Comparison of ENCODE assay signal across 9 mouse cellular contexts in the genomic region with DNA sequence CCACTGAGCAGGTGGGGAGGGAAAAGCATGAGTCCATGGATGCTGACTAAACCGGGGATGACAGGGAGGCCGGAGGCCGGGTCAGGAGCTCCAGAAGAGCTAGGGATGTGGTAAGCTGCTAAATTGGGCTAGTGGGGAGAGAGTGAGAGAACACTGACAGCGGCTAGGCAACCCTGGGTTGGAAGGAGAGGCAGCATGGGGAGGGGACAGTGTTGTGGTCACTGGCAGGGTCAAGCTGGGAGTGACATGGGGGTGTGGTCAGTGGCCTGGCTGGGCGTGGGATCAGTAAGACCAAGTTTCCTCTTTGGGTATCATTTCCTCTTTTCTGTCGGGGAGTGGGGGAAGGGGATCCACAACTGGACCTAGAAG. TPM values are rescaled to one million over a fixed set of nuclear protein-coding genes. Genes with fewer than 3 reads are reported as not detected.
A peak's percentile ranks its signal among the peaks of the same experiment; 100 is the strongest.
DNase-seq lines count a peak whose midpoint lies in the region; ATAC-seq and TF ChIP-seq lines count a peak whose summit lies in the region.
"Had no signal": no experiment of that assay in that cellular context is flagged by ENCODE, and none has a peak within 500 bp of the region (broad histone marks: within the 10 kb centered on the region; RNA-seq: fewer than 3 reads in every experiment).

No protein-coding gene starts in this region.

- peaks cover 55% of the 10 kb centered on the region for H3K4me1 ChIP-seq in heart, postnatal 0 days (ENCODE audit: control insufficient read depth, insufficient read depth)
- H3K4me1 ChIP-seq in stomach, postnatal 0 days (replicated peaks; ENCODE audit: control insufficient read depth, insufficient read depth): peaks cover 21% of the 10 kb centered on the region

- peak; percentile 61 for DNase-seq in gastrocnemius, adult 18-20 months (ENCODE audit: low spot score)
- no peak for DNase-seq in gastrocnemius, postnatal 10 days
- peak; percentile 28 for DNase-seq in embryo, embryonic 11 days
- peak; percentile 65 for DNase-seq in heart, postnatal 0 days (ENCODE audit: low spot score)
- DNase-seq in kidney, postnatal 25 days: peak; percentile 63 to 84
- DNase-seq in stomach, postnatal 0 days (ENCODE audit: low spot score): no peak

- peak overlapping the region; percentile 81 for H3K4me2 ChIP-seq in heart, postnatal 0 days (ENCODE audit: low read depth, low read length)
- H3K4me2 ChIP-seq in stomach, postnatal 0 days (replicated peaks; ENCODE audit: low read depth): peak overlapping the region; percentile 60

- TF ChIP-seq EP300 in heart, postnatal 0 days (IDR thresholded peaks at IDR 0.05; ENCODE audit: low read depth): no peak
- TF ChIP-seq EP300 in stomach, postnatal 0 days (optimal IDR thresholded peaks at IDR 0.05): no peak

- H3K9me3 ChIP-seq in heart, postnatal 0 days (replicated peaks; ENCODE audit: control insufficient read depth, low read length): no peaks in the 10 kb centered on the region
- H3K9me3 ChIP-seq in stomach, postnatal 0 days (ENCODE audit: control insufficient read depth, low read length): no peaks in the 10 kb centered on the region

- H3K9ac ChIP-seq in heart, postnatal 0 days (replicated peaks; ENCODE audit: low read depth, low read length): peak overlapping the region; percentile 44
- peak overlapping the region; percentile 96 for H3K9ac ChIP-seq in stomach, postnatal 0 days (ENCODE audit: low read length)

- peak overlapping the region; percentile 99 for H3K27ac ChIP-seq in heart, postnatal 0 days (ENCODE audit: low read depth)
- H3K27ac ChIP-seq in stomach, postnatal 0 days (replicated peaks): peak overlapping the region; percentile 100

- H3K27me3 ChIP-seq in heart, postnatal 0 days (ENCODE audit: control insufficient read depth, insufficient read depth, low read length): no peaks in the 10 kb centered on the region
- no peaks in the 10 kb centered on the region for H3K27me3 ChIP-seq in stomach, postnatal 0 days (ENCODE audit: control insufficient read depth, insufficient read depth, low read length)

- no peak for ATAC-seq in heart, postnatal 0 days (ENCODE audit: insufficient read depth, low read depth)
- ATAC-seq in megakaryocyte, adult 5-6 weeks (ENCODE audit: poor library complexity, severe bottlenecking): peak; percentile 59
- ATAC-seq in stomach, postnatal 0 days (ENCODE audit: low FRiP score, low TSS enrichment): no peak
- no peak for ATAC-seq in erythroid progenitor cell, adult 5-6 weeks (replicated peaks; ENCODE audit: low FRiP score, poor library complexity, severe bottlenecking)

- WGBS in heart, postnatal 0 days: 3% methylated on average over 6 of the region's 6 CpGs
- 25% methylated on average over 6 of the region's 6 CpGs for WGBS in stomach, postnatal 0 days

- no peak for TF ChIP-seq CTCF in heart, postnatal 0 days (IDR thresholded peaks at IDR 0.05; ENCODE audit: low read depth)
- no peak for TF ChIP-seq CTCF in stomach, postnatal 0 days (IDR thresholded peaks at IDR 0.05; ENCODE audit: low read depth)

- H3K4me3 ChIP-seq in heart, postnatal 0 days (ENCODE audit: low read depth, low read length): peak overlapping the region; percentile 87
- H3K4me3 ChIP-seq in stomach, postnatal 0 days (ENCODE audit: low read depth, low read length): peak overlapping the region; percentile 88

- peaks cover 30% of the 10 kb centered on the region for H3K36me3 ChIP-seq in heart, postnatal 0 days (replicated peaks; ENCODE audit: control insufficient read depth, insufficient read depth, low read length)
- peaks cover 12% of the 10 kb centered on the region for H3K36me3 ChIP-seq in stomach, postnatal 0 days (ENCODE audit: control insufficient read depth, insufficient read depth, low read length)

RNA-seq across cellular contexts. Expression of gene Creb3, which starts 1.9 kb away (rescaled TPM):
- 10 to 100 TPM; 29.9 to 41.5 TPM for total RNA-seq in gastrocnemius, adult 18-20 months (2021)
- total RNA-seq in gastrocnemius, postnatal 10 days (2021): 10 to 100 TPM; 39.6 to 45.0 TPM
- 30.1 and 46.3 TPM in 2 replicates for total RNA-seq in heart, postnatal 0 days (2014; rRNA removed; ENCODE audit: low replicate concordance)
- polyA plus RNA-seq in heart, postnatal 0 days (2015; fragmentation: Nextera tagmentation; extraction: Ambion mirVana): 49.1 and 53.4 TPM in 2 replicates
- 29.4 and 33.0 TPM in 2 replicates for total RNA-seq in megakaryocyte, adult 5-6 weeks (2015)
- total RNA-seq in megakaryocyte, adult 5-6 weeks (2017): 84.6 and 101 TPM in 2 replicates
- polyA plus RNA-seq in stomach, postnatal 0 days (2015; fragmentation: Nextera tagmentation; extraction: Ambion mirVana): 85.6 and 89.2 TPM in 2 replicates
- 8.0 and 12.3 TPM in 2 replicates for total RNA-seq in erythroid progenitor cell, adult 5-6 weeks (2015; ENCODE audit: low replicate concordance)
- 9.6 and 45.0 TPM in 2 replicates for total RNA-seq in erythroid progenitor cell, adult 5-6 weeks (2017; ENCODE audit: low replicate concordance)

RNA-seq across cellular contexts. Expression of gene Tln1, which starts 2.3 kb away (rescaled TPM):
- 10 to 100 TPM; 50.6 to 64.8 TPM for total RNA-seq in gastrocnemius, adult 18-20 months (2021)
- total RNA-seq in gastrocnemius, postnatal 10 days (2021): 100 to 1,000 TPM in 1 of 2 experiments, 10 to 100 TPM in 1; 84.9 to 112 TPM
- total RNA-seq in heart, postnatal 0 days (2014; rRNA removed; ENCODE audit: low replicate concordance): 141 and 185 TPM in 2 replicates
- polyA plus RNA-seq in heart, postnatal 0 days (2015; fragmentation: Nextera tagmentation; extraction: Ambion mirVana): 67.1 and 77.2 TPM in 2 replicates
- 226 and 299 TPM in 2 replicates for total RNA-seq in megakaryocyte, adult 5-6 weeks (2015)
- 408 and 426 TPM in 2 replicates for total RNA-seq in megakaryocyte, adult 5-6 weeks (2017)
- polyA plus RNA-seq in stomach, postnatal 0 days (2015; fragmentation: Nextera tagmentation; extraction: Ambion mirVana): 42.7 and 60.3 TPM in 2 replicates
- 111 and 144 TPM in 2 replicates for total RNA-seq in erythroid progenitor cell, adult 5-6 weeks (2015; ENCODE audit: low replicate concordance)
- total RNA-seq in erythroid progenitor cell, adult 5-6 weeks (2017; ENCODE audit: low replicate concordance): 643 and 746 TPM in 2 replicates

RNA-seq across cellular contexts. Expression of gene Rgp1, which starts 18.3 kb away (rescaled TPM):
- total RNA-seq in gastrocnemius, adult 18-20 months (2021): 10 to 100 TPM; 19.9 to 20.7 TPM
- total RNA-seq in gastrocnemius, postnatal 10 days (2021): 10 to 100 TPM; 22.9 to 30.4 TPM
- 12.4 and 21.1 TPM in 2 replicates for total RNA-seq in heart, postnatal 0 days (2014; rRNA removed; ENCODE audit: low replicate concordance)
- 10.8 and 10.9 TPM in 2 replicates for polyA plus RNA-seq in heart, postnatal 0 days (2015; fragmentation: Nextera tagmentation; extraction: Ambion mirVana)
- total RNA-seq in megakaryocyte, adult 5-6 weeks (2015): 18.6 and 20.8 TPM in 2 replicates
- 8.2 and 24.7 TPM in 2 replicates for total RNA-seq in megakaryocyte, adult 5-6 weeks (2017)
- polyA plus RNA-seq in stomach, postnatal 0 days (2015; fragmentation: Nextera tagmentation; extraction: Ambion mirVana): 11.7 and 13.0 TPM in 2 replicates
- 29.2 and 31.0 TPM in 2 replicates for total RNA-seq in erythroid progenitor cell, adult 5-6 weeks (2015; ENCODE audit: low replicate concordance)
- total RNA-seq in erythroid progenitor cell, adult 5-6 weeks (2017; ENCODE audit: low replicate concordance): 10.1 and 32.7 TPM in 2 replicates

RNA-seq across cellular contexts. Expression of gene Gba2, which starts 18.4 kb away (rescaled TPM):
- 1 to 10 TPM; 4.3 to 4.6 TPM for total RNA-seq in gastrocnemius, adult 18-20 months (2021)
- total RNA-seq in gastrocnemius, postnatal 10 days (2021): 1 to 10 TPM; 6.7 to 9.1 TPM
- total RNA-seq in heart, postnatal 0 days (2014; rRNA removed; ENCODE audit: low replicate concordance): 11.0 and 16.7 TPM in 2 replicates
- 14.0 TPM in 2 replicates for polyA plus RNA-seq in heart, postnatal 0 days (2015; fragmentation: Nextera tagmentation; extraction: Ambion mirVana)
- total RNA-seq in megakaryocyte, adult 5-6 weeks (2015): 8.4 and 8.5 TPM in 2 replicates
- 9.5 and 9.8 TPM in 2 replicates for total RNA-seq in megakaryocyte, adult 5-6 weeks (2017)
- polyA plus RNA-seq in stomach, postnatal 0 days (2015; fragmentation: Nextera tagmentation; extraction: Ambion mirVana): 25.0 and 26.1 TPM in 2 replicates
- total RNA-seq in erythroid progenitor cell, adult 5-6 weeks (2015; ENCODE audit: low replicate concordance): 22.3 and 28.1 TPM in 2 replicates
- total RNA-seq in erythroid progenitor cell, adult 5-6 weeks (2017; ENCODE audit: low replicate concordance): 23.5 and 32.1 TPM in 2 replicates

RNA-seq across cellular contexts. Expression of gene Msmp, which starts 24.1 kb away (rescaled TPM):
- under 1 TPM in 1 of 2 experiments, not detected in 1; 0.55 TPM for total RNA-seq in gastrocnemius, adult 18-20 months (2021)
- under 1 TPM; 0.33 to 0.38 TPM for total RNA-seq in gastrocnemius, postnatal 10 days (2021)
- not detected in 2 replicates for total RNA-seq in heart, postnatal 0 days (2014; rRNA removed; ENCODE audit: low replicate concordance)
- polyA plus RNA-seq in heart, postnatal 0 days (2015; fragmentation: Nextera tagmentation; extraction: Ambion mirVana): 1.2 TPM in 1 of 2 replicates, not detected in the other
- total RNA-seq in megakaryocyte, adult 5-6 weeks (2015): not detected in 2 replicates
- not detected in 2 replicates for total RNA-seq in megakaryocyte, adult 5-6 weeks (2017)
- 0.25 and 0.34 TPM in 2 replicates for polyA plus RNA-seq in stomach, postnatal 0 days (2015; fragmentation: Nextera tagmentation; extraction: Ambion mirVana)
- not detected in 2 replicates for total RNA-seq in erythroid progenitor cell, adult 5-6 weeks (2015; ENCODE audit: low replicate concordance)
- not detected in 2 replicates for total RNA-seq in erythroid progenitor cell, adult 5-6 weeks (2017; ENCODE audit: low replicate concordance)
- total RNA-seq: left cerebral cortex, postnatal 10 days had no signal

Comparison
In these comparisons a context has a peak if more than half of its experiments do, and no peak if none do; other contexts are left out.
1. DNase-seq: peak in gastrocnemius, adult 18-20 months (single experiment), embryo, embryonic 11 days (single experiment), heart, postnatal 0 days (single experiment) and kidney, postnatal 25 days (2 of 2); none in gastrocnemius, postnatal 10 days (single experiment) and stomach, postnatal 0 days (single experiment).